Comparison of ENCODE assay signal across 13 mouse cellular contexts in the genomic region with DNA sequence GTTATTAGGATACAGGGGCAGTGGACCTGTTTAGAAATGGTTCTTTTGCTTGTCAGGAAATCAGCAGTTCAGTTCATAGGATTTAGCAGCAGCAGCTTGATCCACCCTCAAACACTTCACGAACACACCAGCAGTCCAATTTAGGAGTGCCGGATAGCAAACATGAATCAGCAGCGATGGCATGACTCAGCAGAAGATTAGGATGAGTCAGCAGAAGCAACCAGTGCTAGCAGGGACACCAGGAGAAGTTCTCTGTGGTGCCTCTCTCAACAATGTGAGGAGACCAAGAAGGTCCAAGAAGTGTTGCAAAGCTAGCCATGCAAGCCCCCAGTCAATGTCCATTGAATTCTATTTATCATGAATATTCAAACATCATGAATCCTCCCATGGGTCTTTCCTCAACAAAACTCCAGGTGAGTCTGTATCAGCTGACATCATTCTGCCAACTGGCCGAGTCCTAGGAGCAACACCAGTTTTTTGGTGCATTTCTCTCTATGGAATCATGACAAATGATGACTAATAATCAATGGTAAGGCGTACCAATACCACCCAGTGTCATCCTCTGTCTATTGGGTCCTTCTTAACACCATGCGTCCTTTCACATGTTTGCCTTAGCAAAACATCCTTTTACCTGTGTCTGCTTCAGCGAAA. TPM values are rescaled to one million over a fixed set of nuclear protein-coding genes. Genes with fewer than 3 reads are reported as not detected.
DNase-seq lines count a peak whose midpoint lies in the region; ATAC-seq and TF ChIP-seq lines count a peak whose summit lies in the region.
"Had no signal": no experiment of that assay in that cellular context is flagged by ENCODE, and none has a peak within 500 bp of the region (broad histone marks: within the 10 kb centered on the region; RNA-seq: fewer than 3 reads in every experiment).

No protein-coding gene starts in this region.

- in situ Hi-C loops in CH12.LX (cut with MboI; ENCODE audit: low pct_ligation_motif_present, low pct_unique_long_range_greater_than_20kb, low sequenced_read_pairs), result no loop called here

- 0 out of 2 replicates have a peak, but pooled peaks have one; percentile 11 for TF ChIP-seq EP300 in CH12.LX (IDR thresholded peaks at IDR 0.05; ENCODE audit: low read length)
- TF ChIP-seq EP300 in liver, embryonic 14.5 days (IDR thresholded peaks at IDR 0.05; ENCODE audit: low read depth), result peak; percentile 68

- no peaks in the 10 kb centered on the region for H3K9me3 ChIP-seq in heart, embryonic 11.5 days (replicated peaks; ENCODE audit: control insufficient read depth, low read length)
- H3K9me3 ChIP-seq in CH12.LX (replicated peaks; ENCODE audit: low read length), result peaks cover 6% of the 10 kb centered on the region
- no peaks in the 10 kb centered on the region for H3K9me3 ChIP-seq in liver, embryonic 14.5 days (ENCODE audit: control insufficient read depth, low read length)
- H3K9me3 ChIP-seq: embryonic facial prominence, embryonic 15.5 days; neural tube, embryonic 13.5 days; stomach, embryonic 15.5 days had no signal

- intact Hi-C loops in heart, postnatal 14 days (cut with DNase I), result loop anchor here (5.0 kb wide), 1 partner anchor 39 kb away; no protein-coding TSS in a partner anchor

- no peak for TF ChIP-seq POLR2A in CH12.LX (IDR thresholded peaks at IDR 0.05; ENCODE audit: low read depth, low read length)
- TF ChIP-seq POLR2A in kidney, adult 2 months (IDR thresholded peaks at IDR 0.05; ENCODE audit: low read depth, low read length), result no peak

- 85% methylated on average over 7 of the region's 7 CpGs for WGBS in heart, embryonic 11.5 days (ENCODE audit: insufficient replicate concordance)
- WGBS in liver, embryonic 14.5 days (ENCODE audit: insufficient replicate concordance), result 59% methylated on average over 7 of the region's 7 CpGs
- 89% methylated on average over 7 of the region's 7 CpGs for WGBS in kidney, adult 2 months

- ATAC-seq in heart, embryonic 11.5 days (replicated peaks; ENCODE audit: insufficient number of reproducible peaks, low FRiP score, low TSS enrichment), result peak; percentile 87
- ATAC-seq in liver, embryonic 14.5 days (ENCODE audit: insufficient read depth), result peak; percentile 85

- dilution Hi-C loops in CH12.LX (cut with MboI; ENCODE audit: extremely low pct_ligation_motif_present, extremely low pct_unique_long_range_greater_than_20kb, low sequenced_read_pairs), result no loop called here

- no peak overlapping the region for H3K27ac ChIP-seq in heart, embryonic 11.5 days (ENCODE audit: low read depth, low read length)
- H3K27ac ChIP-seq in CH12.LX (ENCODE audit: insufficient read depth, low read depth), result no peak overlapping the region
- H3K27ac ChIP-seq in liver, embryonic 14.5 days, result no peak overlapping the region; the same call in 1 of the 2 replicates
- H3K27ac ChIP-seq in kidney, adult 2 months (ENCODE audit: insufficient read depth, low read depth, low read length), result no peak overlapping the region
- H3K27ac ChIP-seq: embryonic facial prominence, embryonic 15.5 days; neural tube, embryonic 13.5 days; stomach, embryonic 15.5 days had no signal

- H3K4me3 ChIP-seq in heart, embryonic 11.5 days (ENCODE audit: low read depth, low read length), result no peak overlapping the region
- no peak overlapping the region for H3K4me3 ChIP-seq in CH12.LX (replicated peaks in 1 of 3; ENCODE audit: low read depth in 2 of 3, low read length in 2 of 3, poor library complexity in 1 of 3)
- no peak overlapping the region for H3K4me3 ChIP-seq in liver, embryonic 14.5 days (ENCODE audit: insufficient read depth in 1 of 2, low read depth in 2 of 2, low read length in 2 of 2)
- H3K4me3 ChIP-seq in kidney, adult 2 months (ENCODE audit: insufficient read depth, low read depth, low read length), result no peak overlapping the region
- H3K4me3 ChIP-seq: embryonic facial prominence, embryonic 15.5 days; neural tube, embryonic 13.5 days; stomach, embryonic 15.5 days had no signal

- H3K79me2 ChIP-seq in CH12.LX (replicated peaks; ENCODE audit: control insufficient read depth, extremely low read depth, insufficient read depth, poor library complexity, severe bottlenecking), result no peaks in the 10 kb centered on the region

- TF ChIP-seq RAD21 in CH12.LX (IDR thresholded peaks at IDR 0.05; ENCODE audit: low read depth, low read length), result no peak

- H3K36me3 ChIP-seq in heart, embryonic 11.5 days (ENCODE audit: control insufficient read depth, insufficient read depth, low read length), result no peaks in the 10 kb centered on the region
- H3K36me3 ChIP-seq in CH12.LX (replicated peaks in 1 of 2; ENCODE audit: control insufficient read depth in 1 of 2, insufficient read depth in 1 of 2, low read length in 1 of 2), result peaks cover 13 to 38% of the 10 kb centered on the region in 2 experiments
- no peaks in the 10 kb centered on the region for H3K36me3 ChIP-seq in liver, embryonic 14.5 days (replicated peaks; ENCODE audit: control insufficient read depth, insufficient read depth, low read depth)
- H3K36me3 ChIP-seq in kidney, adult 2 months (ENCODE audit: control insufficient read depth, insufficient read depth, low read length), result no peaks in the 10 kb centered on the region
- H3K36me3 ChIP-seq: embryonic facial prominence, embryonic 15.5 days; neural tube, embryonic 13.5 days; stomach, embryonic 15.5 days had no signal

- TF ChIP-seq CTCF in CH12.LX (conservative IDR thresholded peaks at IDR 0.05 in 1 of 2, IDR thresholded peaks at IDR 0.05 in 1 of 2; ENCODE audit: low read depth in 2 of 2, low read length in 2 of 2), result no peak
- peak; percentile 15; the same call in 1 of the 2 replicates for TF ChIP-seq CTCF in liver, embryonic 14.5 days (IDR thresholded peaks at IDR 0.05; ENCODE audit: low read depth)
- no peak for TF ChIP-seq CTCF in kidney, adult 2 months (conservative IDR thresholded peaks at IDR 0.05; ENCODE audit: insufficient read depth, insufficient read length, low read depth, low read length)

- no peak overlapping the region for H3K4me2 ChIP-seq in heart, embryonic 11.5 days
- no peak overlapping the region for H3K4me2 ChIP-seq in CH12.LX (ENCODE audit: insufficient read depth, low read depth, poor library complexity, severe bottlenecking)
- H3K4me2 ChIP-seq in liver, embryonic 14.5 days (ENCODE audit: low read depth), result peak overlapping the region; percentile 13; the same call in 1 of the 2 replicates
- H3K4me2 ChIP-seq: embryonic facial prominence, embryonic 15.5 days; neural tube, embryonic 13.5 days; stomach, embryonic 15.5 days had no signal

- DNase-seq in heart, postnatal 14 days, result no peak
- DNase-seq in CH12.LX (ENCODE audit: extremely low read depth), result peak; percentile 42
- peak; percentile 61 for DNase-seq in adrenal gland, postnatal 25 days
- DNase-seq in liver, embryonic 14.5 days (ENCODE audit: low read depth in 3 of 3, low spot score in 3 of 3), result peak; percentile 47 to 66 (median 50)
- DNase-seq in kidney, adult 2 months, result no peak
- no peak for DNase-seq in lung, postnatal 36 days
- DNase-seq in urinary bladder, postnatal 4 days (ENCODE audit: low spot score in 2 of 2), result no peak
- DNase-seq: cerebellum, adult 11 months; lung, postnatal 4 days had no signal

- H3K4me1 ChIP-seq in heart, embryonic 11.5 days (ENCODE audit: control insufficient read depth, insufficient read depth, low read length), result no peaks in the 10 kb centered on the region; the same call in 1 of the 2 replicates
- peaks cover 10 to 30% of the 10 kb centered on the region in 2 experiments; a peak in 3 of 4 replicates for H3K4me1 ChIP-seq in CH12.LX (ENCODE audit: control insufficient read depth in 1 of 2, insufficient read depth in 2 of 2)
- peaks cover 10 to 30% of the 10 kb centered on the region in 2 experiments for H3K4me1 ChIP-seq in liver, embryonic 14.5 days (replicated peaks; ENCODE audit: control insufficient read depth in 2 of 2, insufficient read depth in 2 of 2, low read length in 1 of 2)
- H3K4me1 ChIP-seq in kidney, adult 2 months (ENCODE audit: control insufficient read depth, insufficient read depth, low read length), result peaks cover 16% of the 10 kb centered on the region; the same call in 1 of the 2 replicates
- H3K4me1 ChIP-seq: embryonic facial prominence, embryonic 15.5 days; stomach, embryonic 15.5 days had no signal

- no peaks in the 10 kb centered on the region for H3K27me3 ChIP-seq in heart, embryonic 11.5 days (ENCODE audit: control insufficient read depth, insufficient read depth, low read length)
- no peaks in the 10 kb centered on the region for H3K27me3 ChIP-seq in CH12.LX (replicated peaks)
- H3K27me3 ChIP-seq in liver, embryonic 14.5 days (ENCODE audit: control insufficient read depth, insufficient read depth, low read length), result no peaks in the 10 kb centered on the region
- H3K27me3 ChIP-seq in kidney, adult 2 months (replicated peaks; ENCODE audit: control insufficient read depth, insufficient read depth, low read length), result no peaks in the 10 kb centered on the region
- H3K27me3 ChIP-seq: embryonic facial prominence, embryonic 15.5 days; neural tube, embryonic 13.5 days; stomach, embryonic 15.5 days had no signal

- no peak overlapping the region for H3K9ac ChIP-seq in heart, embryonic 11.5 days (ENCODE audit: low read depth, low read length)
- no peak overlapping the region for H3K9ac ChIP-seq in CH12.LX (ENCODE audit: insufficient read depth, low read depth)
- H3K9ac ChIP-seq in liver, embryonic 14.5 days (replicated peaks), result no peak overlapping the region
- H3K9ac ChIP-seq: embryonic facial prominence, embryonic 15.5 days; neural tube, embryonic 13.5 days; stomach, embryonic 15.5 days had no signal

TF ChIP-seq in CH12.LX, 34 proteins besides CTCF, POLR2A, EP300 and RAD21:
- 0 out of 2 replicates have a peak, but pooled peaks have one; percentile 15 for TF ChIP-seq JUND (conservative IDR thresholded peaks at IDR 0.05; ENCODE audit: low read depth, low read length)
- TF ChIP-seq MAFK (IDR thresholded peaks at IDR 0.05; ENCODE audit: insufficient replicate concordance, low read length), result peak; percentile 97
- no peak for TF ChIP-seq CHD2 (IDR thresholded peaks at IDR 0.05; ENCODE audit: low read length)
- no peak for TF ChIP-seq GABPA (IDR thresholded peaks at IDR 0.05; ENCODE audit: insufficient replicate concordance, low read depth, low read length)
- TF ChIP-seq ETS1 (conservative IDR thresholded peaks at IDR 0.05; ENCODE audit: low read depth, low read length), result no peak; the same call in 1 of the 2 replicates
- TF ChIP-seq IRF4 (IDR thresholded peaks at IDR 0.05; ENCODE audit: low read depth, low read length), result 0 out of 2 replicates have a peak, but pooled peaks have one; percentile 18

RNA-seq across cellular contexts. Expression of a gene that starts 45.7 kb away (rescaled TPM):
- polyA plus RNA-seq in heart, embryonic 11.5 days (2014; fragmentation: Nextera tagmentation; extraction: Ambion mirVana), result 2.3 and 3.1 TPM in 2 replicates
- total RNA-seq in heart, postnatal 14 days (2021), result 10 to 100 TPM; 25.1 to 28.4 TPM
- 25.9 and 48.3 TPM in 2 replicates for total RNA-seq in CH12.LX (2012; rRNA removed)
- 30.8 and 37.0 TPM in 2 replicates for total RNA-seq in CH12.LX (2014; rRNA removed)
- 26.2 and 27.8 TPM in 2 replicates for polyA plus RNA-seq in CH12.LX (2012; ENCODE audit: insufficient read length, low read depth)
- 85.1 and 93.9 TPM in 2 replicates for total RNA-seq in adrenal gland, postnatal 25 days (2021)
- polyA plus RNA-seq in liver, embryonic 14.5 days (2012; rRNA removed), result 1.1 and 1.5 TPM in 2 replicates
- polyA plus RNA-seq in liver, embryonic 14.5 days (2014; fragmentation: Nextera tagmentation; extraction: Ambion mirVana), result 2.3 and 3.4 TPM in 2 replicates
- polyA plus RNA-seq in kidney, adult 2 months (2012; rRNA removed), result 5.7 and 5.8 TPM in 2 replicates

Comparison
In these comparisons a context has a peak if more than half of its experiments do, and no peak if none do; other contexts are left out.
1. DNase-seq: peak in CH12.LX (single experiment), adrenal gland, postnatal 25 days (single experiment) and liver, embryonic 14.5 days (3 of 3); none in heart, postnatal 14 days (0 of 2), kidney, adult 2 months (single experiment), lung, postnatal 36 days (single experiment) and urinary bladder, postnatal 4 days (0 of 2).